Mouse (Mus musculus): ENCODE measurements around the gene Rgs9bp. TPM values are rescaled to one million over a fixed set of nuclear protein-coding genes. Genes with fewer than 3 reads are reported as not detected.

Gene Rgs9bp
- 0.57 TPM for polyA plus RNA-seq (2014; fragmentation: Illumina TruSeq; extraction: RNeasy Lipid Tissue Mini Kit (QIAGEN cat#74804); ENCODE audit: low read depth, low replicate concordance)

DNA sequence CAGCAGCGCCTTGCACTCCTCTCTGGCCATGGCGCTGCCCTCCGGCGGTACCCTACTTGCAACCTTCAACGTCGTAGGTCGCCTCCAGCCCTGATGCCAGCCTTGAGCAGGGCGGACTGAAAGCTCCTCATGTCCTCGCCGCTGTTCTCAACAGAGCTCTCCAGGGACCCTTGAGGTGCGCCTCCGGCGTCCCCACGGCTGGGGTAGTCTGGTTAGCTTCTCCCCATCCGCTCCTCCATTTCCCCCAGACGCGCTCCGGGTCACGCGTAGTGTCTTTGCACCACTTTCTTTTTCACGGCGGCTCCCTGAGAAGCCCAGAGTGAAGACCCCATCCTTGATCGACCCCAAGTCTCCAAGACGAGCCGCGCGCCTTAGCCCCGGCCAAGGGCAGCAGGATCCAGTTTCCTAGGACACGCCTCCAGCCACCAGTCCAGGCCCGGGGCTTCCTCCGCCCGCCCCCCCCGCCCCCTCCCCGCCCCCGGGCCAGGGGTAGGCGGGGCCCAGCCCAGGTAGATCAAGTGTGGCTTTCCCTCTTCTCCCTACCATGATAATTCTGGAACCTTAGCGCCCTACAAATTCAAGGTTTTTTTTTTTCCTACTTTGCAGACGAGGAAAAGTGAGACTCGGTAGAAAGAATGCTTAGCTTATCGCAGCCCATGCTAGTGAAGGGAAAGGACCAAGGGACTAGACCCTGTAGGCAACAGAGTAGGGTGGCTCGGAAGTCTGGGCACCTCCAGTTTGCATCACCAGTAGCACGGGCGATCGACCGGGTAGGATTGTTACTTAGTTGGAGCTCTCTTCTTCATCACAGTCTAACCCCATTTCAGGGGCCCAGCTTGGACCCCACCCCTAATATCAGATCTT is at the start of gene Rgs9bp:
TSS of gene Rgs9bp (minus strand) at position 392 of the 864 bp plus-strand sequence.

DNA sequence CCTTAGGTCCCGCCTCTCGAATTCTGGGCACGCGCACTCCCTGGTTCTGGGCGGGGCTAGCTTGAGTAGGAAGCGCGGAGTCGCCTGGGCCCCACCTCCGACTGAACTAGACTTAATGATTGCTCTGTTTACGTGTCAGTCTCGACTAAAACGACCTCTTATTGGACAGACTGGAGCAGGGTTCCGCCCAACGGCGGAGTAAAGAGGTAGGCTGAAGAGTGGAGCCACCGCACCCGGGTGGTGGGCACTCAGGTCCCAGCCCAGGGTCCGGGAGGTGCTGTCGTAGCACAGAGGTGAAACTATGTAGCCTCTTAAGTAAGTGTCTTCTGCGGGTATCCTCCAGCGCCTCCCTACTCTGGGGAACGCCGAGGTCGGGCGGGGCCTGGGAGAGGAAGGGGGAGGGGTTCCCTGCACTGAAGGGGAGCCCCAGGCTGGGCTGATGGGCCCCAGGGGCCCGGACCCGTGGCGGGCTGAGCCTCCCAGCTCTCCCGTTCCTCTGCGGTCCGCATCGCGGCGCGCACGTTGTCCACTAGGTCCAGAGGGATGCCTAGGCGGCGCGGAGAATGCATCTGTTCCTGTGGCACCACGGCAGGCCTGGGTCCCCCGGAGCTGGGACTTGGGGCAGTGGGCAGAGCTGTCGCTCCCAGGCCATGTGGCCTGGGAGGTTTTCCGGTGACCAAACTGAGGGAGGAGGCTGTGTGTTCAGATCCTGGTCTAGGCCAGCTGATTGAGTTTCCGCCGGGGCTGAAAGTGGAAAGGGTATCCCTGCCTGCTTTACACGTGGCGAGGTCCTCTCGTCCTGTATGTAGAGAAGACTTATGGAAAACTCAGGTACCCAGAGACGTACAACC is 898 bp upstream of the Rgs9bp start, which contains the start of gene Ankrd27:
TSS of gene Ankrd27 (plus strand) at position 190 of the 851 bp plus-strand sequence.

DNA sequence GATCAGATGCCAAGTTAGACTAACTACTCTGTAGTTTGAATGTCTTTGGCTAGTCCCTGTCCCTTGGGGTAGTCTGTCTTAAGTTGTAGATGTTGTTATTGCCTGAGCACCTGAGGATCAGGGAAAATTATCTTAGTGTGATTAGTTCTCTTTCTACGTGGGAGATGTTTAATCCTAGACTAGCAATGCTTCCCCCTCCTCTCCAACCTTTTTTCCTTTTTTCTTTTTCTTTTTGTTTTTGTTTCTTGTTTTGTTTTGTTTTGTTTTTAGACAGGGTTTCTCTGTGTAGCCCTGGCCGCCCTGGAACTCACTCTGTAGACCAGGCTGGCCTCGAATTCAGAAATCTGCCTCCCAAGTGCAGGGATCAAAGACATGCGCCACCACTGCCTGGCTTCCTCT is 29.2 kb downstream of the Rgs9bp start, which contains the start of gene Nudt19:
TSS of gene Nudt19 (minus strand) at position 100 of the 399 bp plus-strand sequence.

DNA sequence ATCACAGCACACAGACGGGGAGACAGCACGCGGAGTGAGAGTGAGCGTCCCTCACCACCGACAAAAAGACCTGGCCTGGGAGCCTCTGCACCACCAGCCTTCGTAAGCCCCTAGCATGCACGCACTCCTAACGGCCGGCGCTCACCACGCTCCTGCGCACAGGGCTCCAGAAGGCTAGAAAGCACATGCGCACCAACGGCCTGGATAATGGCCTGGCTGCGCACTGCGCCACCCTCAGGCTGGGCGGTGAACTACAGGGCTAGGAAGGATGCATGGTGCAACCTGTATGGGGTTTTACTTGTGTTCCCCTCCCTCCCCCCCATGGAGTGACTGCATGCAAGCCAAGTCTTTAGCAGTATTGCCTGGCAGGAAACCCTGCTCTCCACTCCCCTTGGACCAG is 47.8 kb downstream of the Rgs9bp start, which contains the start of gene Tdrd12:
TSS of gene Tdrd12 (minus strand) at position 184 of the 400 bp plus-strand sequence.

Other genes starting within 250 kb of the Rgs9bp start
- gene Faap24, start 188.7 kb downstream of the Rgs9bp start, polyA plus RNA-seq (2014; fragmentation: Illumina TruSeq; extraction: RNeasy Lipid Tissue Mini Kit (QIAGEN cat#74804); ENCODE audit: low read depth, low replicate concordance) = 4.4 TPM
- gene Cep89, start 188.5 kb downstream of the Rgs9bp start, polyA plus RNA-seq (2014; fragmentation: Illumina TruSeq; extraction: RNeasy Lipid Tissue Mini Kit (QIAGEN cat#74804); ENCODE audit: low read depth, low replicate concordance) = 32.3 TPM
- 62.5 TPM for gene Slc7a9, start 136.8 kb downstream of the Rgs9bp start, polyA plus RNA-seq (2014; fragmentation: Illumina TruSeq; extraction: RNeasy Lipid Tissue Mini Kit (QIAGEN cat#74804); ENCODE audit: low read depth, low replicate concordance)
- 0.73 TPM for gene Tdrd12, start 47.8 kb downstream of the Rgs9bp start, polyA plus RNA-seq (2014; fragmentation: Illumina TruSeq; extraction: RNeasy Lipid Tissue Mini Kit (QIAGEN cat#74804); ENCODE audit: low read depth, low replicate concordance)
- 1,575 TPM for gene Nudt19, start 29.3 kb downstream of the Rgs9bp start, polyA plus RNA-seq (2014; fragmentation: Illumina TruSeq; extraction: RNeasy Lipid Tissue Mini Kit (QIAGEN cat#74804); ENCODE audit: low read depth, low replicate concordance)
- gene Ankrd27, start 662 bp upstream of the Rgs9bp start, polyA plus RNA-seq (2014; fragmentation: Illumina TruSeq; extraction: RNeasy Lipid Tissue Mini Kit (QIAGEN cat#74804); ENCODE audit: low read depth, low replicate concordance) = 8.1 TPM
- gene Pdcd5, start 61.9 kb upstream of the Rgs9bp start, polyA plus RNA-seq (2014; fragmentation: Illumina TruSeq; extraction: RNeasy Lipid Tissue Mini Kit (QIAGEN cat#74804); ENCODE audit: low read depth, low replicate concordance) = 243 TPM
- gene Dpy19l3, start 168.9 kb upstream of the Rgs9bp start, polyA plus RNA-seq (2014; fragmentation: Illumina TruSeq; extraction: RNeasy Lipid Tissue Mini Kit (QIAGEN cat#74804); ENCODE audit: low read depth, low replicate concordance) = 19.6 TPM
- gene Zfp507, start 217.4 kb upstream of the Rgs9bp start, polyA plus RNA-seq (2014; fragmentation: Illumina TruSeq; extraction: RNeasy Lipid Tissue Mini Kit (QIAGEN cat#74804); ENCODE audit: low read depth, low replicate concordance) = 8.6 TPM

Data from kidney, adult 10 weeks (tissue).